Mouse (Mus musculus) ES-E14 (cell line): ENCODE measurements around the gene Nfe2l2.

Experiments
- CHD2 ChIP-seq: IDR thresholded peaks from 2 replicates; pipeline ENCODE4 v1.6.1; 2014; ENCODE audit warnings: mild to moderate bottlenecking, low read depth, low read length, inconsistent platforms
- HCFC1 ChIP-seq: IDR thresholded peaks from 2 replicates; pipeline ENCODE4 v1.6.1; 2012; ENCODE audit warnings: low read length, inconsistent platforms, borderline replicate concordance; ENCODE audit not compliant: insufficient read depth
- ZNF384 ChIP-seq: IDR thresholded peaks from 2 replicates; pipeline ENCODE4 v1.6.1; 2012; ENCODE audit warnings: low read depth, low read length, inconsistent platforms

- TF ChIP-seq ZNF384 (no peak), CHD2 (no peak), HCFC1 (no peak)
These were observed 47.5 kb downstream of the Nfe2l2 start for GRCm38 (mm10) chr2:75656924-75657323.
